Mouse (Mus musculus) kidney, adult 2 months (tissue): ENCODE results near the gene Spef1.

ENCODE experiments used
- CTCF ChIP-seq: fragments of 200-500 bp; conservative IDR thresholded peaks from 2 replicates; pipeline ENCODE4 v1.5.1; 2011; ENCODE audit warnings: low read depth, mild to moderate bottlenecking, control low read depth, low read length, moderate library complexity, mixed read lengths; ENCODE audit not compliant: insufficient read depth, insufficient read length
- POLR2A ChIP-seq: fragments of 200-500 bp; IDR thresholded peaks from one replicate; pipeline ENCODE4 v1.6.1; 2011; ENCODE audit warnings: low read depth, low read length, control low read depth

DNA sequence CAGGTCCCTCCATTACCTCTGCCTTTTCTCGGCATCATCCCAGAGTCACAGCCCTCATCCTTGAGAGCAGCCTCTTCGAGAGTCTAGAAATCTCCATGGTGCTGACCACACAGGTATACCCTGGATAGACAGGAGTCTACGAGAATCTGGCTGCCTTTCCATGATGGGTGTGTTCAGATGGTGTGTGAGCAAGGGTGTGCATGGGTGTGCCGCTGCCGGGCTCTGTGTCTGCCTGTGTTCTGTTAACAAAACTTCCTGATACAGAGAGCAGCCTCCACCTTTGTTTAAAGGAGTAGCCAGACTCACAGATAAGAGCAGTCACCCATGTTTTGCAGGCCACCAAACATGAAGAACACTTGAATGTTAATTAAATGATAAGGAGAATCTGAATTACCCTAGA lies 57.2 kb downstream of the Spef1 start:
- TF ChIP-seq POLR2A (no peak), CTCF (no peak)
